Mouse (Mus musculus): ENCODE data around the gene Slc17a4.

DNA sequence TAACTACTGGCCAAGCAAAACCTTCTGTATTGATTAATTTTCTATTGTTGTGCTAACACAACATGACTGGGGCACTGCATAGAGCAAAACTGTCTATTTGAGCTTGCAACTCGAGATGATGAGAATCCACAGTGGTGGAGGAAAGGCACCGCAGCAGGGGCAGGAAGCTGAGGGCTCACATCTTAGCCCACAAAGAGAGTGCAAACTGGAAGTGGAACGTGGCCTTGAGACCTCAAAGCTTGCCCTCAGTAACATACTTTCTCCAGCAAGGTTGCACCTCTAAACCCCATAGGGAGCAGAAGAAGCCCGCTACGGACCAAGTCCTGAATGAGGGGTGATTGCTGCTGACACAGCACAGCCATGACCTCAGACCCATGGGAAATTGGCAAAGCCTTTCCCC is 4.7 kb downstream of the Slc17a4 start:
- no peak for TF ChIP-seq POLR2A (IDR thresholded peaks at IDR 0.05; ENCODE audit: low read depth, low read length)
- no peak for TF ChIP-seq CTCF (IDR thresholded peaks at IDR 0.05; ENCODE audit: borderline replicate concordance, insufficient read depth, low read length)
